Mouse (Mus musculus): ENCODE data around the gene Tinf2. TPM values are rescaled to one million over a fixed set of nuclear protein-coding genes. Genes with fewer than 3 reads are reported as not detected.
A peak's percentile ranks its signal among the peaks of the same experiment; 100 is the strongest.

Gene Tinf2
- polyA plus RNA-seq, 1 experiment, result 11.1 TPM

DNA sequence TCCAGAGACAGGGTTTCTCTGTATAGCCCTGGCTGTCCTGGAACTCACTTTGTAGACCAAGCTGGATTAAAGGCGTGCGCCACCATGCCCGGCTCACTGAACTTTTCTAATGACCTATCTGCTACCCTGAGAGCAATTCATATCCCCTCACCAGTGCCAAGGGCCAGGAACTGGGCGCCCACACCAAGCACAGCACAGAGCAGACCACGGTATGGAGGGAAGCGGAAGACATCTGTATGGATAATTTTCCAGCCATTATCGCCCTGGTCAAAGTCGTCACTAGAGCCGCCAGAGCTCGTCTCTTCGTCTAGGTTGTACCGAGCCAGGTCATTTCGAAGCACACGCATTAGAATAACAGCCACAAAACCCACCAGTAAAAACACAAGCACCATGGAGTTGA, 40.8 kb downstream of the Tinf2 start:
- H3K27ac ChIP-seq (ENCODE audit: insufficient read depth, low read depth, low read length), result no peak overlapping the region
- peaks cover 34% of the 10 kb centered on the region for H3K36me3 ChIP-seq (ENCODE audit: control insufficient read depth, insufficient read depth, low read length)
- 96% methylated on average over 14 of the region's 14 CpGs for WGBS
- TF ChIP-seq POLR2A (IDR thresholded peaks at IDR 0.05; ENCODE audit: low read depth, low read length) (no peak), CTCF (IDR thresholded peaks at IDR 0.05; ENCODE audit: extremely low read depth, insufficient read length, insufficient replicate concordance, low read depth, low read length) (no peak)
- no peaks in the 10 kb centered on the region for H3K27me3 ChIP-seq (ENCODE audit: control insufficient read depth, insufficient read depth, low read length)
- H3K4me1 ChIP-seq (ENCODE audit: control insufficient read depth, insufficient read depth, insufficient read length, low read length), result peaks cover 11% of the 10 kb centered on the region; the same call in 1 of the 2 replicates
- no peak overlapping the region for H3K4me3 ChIP-seq (ENCODE audit: low read depth, low read length)

DNA sequence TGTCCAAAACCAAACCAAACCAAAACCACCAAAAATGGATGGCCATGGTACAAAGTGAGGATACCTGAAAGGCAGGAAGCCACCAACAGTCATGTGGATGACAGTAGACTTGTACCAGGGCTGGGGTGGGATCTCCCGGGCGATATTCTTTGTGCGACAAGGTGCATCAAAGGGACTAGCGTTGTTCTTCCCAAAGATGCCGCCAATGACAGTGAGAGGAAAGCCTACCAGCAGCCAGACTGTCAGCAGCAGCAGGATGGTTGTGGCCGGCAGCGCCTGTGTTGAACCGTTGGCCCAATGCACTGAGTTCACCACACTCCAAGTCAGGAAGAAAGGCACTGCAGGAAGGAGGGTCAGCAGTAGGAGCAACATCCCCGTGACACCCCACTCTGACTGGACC, 43.8 kb downstream of the Tinf2 start, which contains the start of gene Gm49378:
Gene Gm49378 (minus strand): TSS at position 101 of the 400 bp plus-strand sequence.
- no peak for TF ChIP-seq POLR2A (IDR thresholded peaks at IDR 0.05; ENCODE audit: low read depth, low read length)
- TF ChIP-seq CTCF (IDR thresholded peaks at IDR 0.05; ENCODE audit: extremely low read depth, insufficient read length, insufficient replicate concordance, low read depth, low read length), result no peak
- WGBS, result 95% methylated on average over 9 of the region's 9 CpGs
- no peak within 1 kb of the TSS for H3K4me3 ChIP-seq (ENCODE audit: low read depth, low read length)
- H3K27me3 ChIP-seq (ENCODE audit: control insufficient read depth, insufficient read depth, low read length), result no peaks in the 10 kb centered on the region
- peaks cover 7% of the 10 kb centered on the region for H3K4me1 ChIP-seq (ENCODE audit: control insufficient read depth, insufficient read depth, insufficient read length, low read length)
- peaks cover 41% of the 10 kb centered on the region for H3K36me3 ChIP-seq (ENCODE audit: control insufficient read depth, insufficient read depth, low read length)
- H3K27ac ChIP-seq (ENCODE audit: insufficient read depth, low read depth, low read length), result no peak within 1 kb of the TSS

DNA sequence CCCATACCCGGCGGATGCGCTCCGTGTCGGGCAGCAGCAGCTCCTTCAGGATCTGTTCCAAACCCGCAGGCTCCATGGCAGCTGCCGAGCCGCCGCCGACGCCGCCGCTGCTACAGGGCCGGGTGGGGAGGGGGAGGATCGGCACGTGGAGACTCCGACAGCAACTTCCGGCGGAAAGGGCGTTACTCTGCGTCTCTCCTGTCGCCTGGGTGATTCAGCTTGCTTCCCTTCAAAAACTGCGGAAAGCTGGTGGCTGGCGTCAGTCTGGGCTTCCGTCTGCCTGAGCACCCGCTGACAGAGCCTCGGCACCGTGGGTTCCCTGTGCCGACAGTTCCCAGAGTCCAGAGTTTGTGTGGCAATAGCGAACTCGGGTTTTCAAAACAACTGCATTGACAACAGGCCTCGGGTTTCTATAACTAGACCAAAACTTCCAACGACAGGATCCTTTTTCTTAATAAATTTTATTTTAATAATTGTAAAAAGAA, 46.1 kb downstream of the Tinf2 start, which contains the start of gene Ipo4:
Gene Ipo4 (minus strand): TSS at position 435 of the 485 bp plus-strand sequence.
- Histone ChIP-seq H3K4me1 (ENCODE audit: control insufficient read depth, insufficient read depth, insufficient read length, low read length) (peaks cover 2% of the 10 kb centered on the region; the same call in 1 of the 2 replicates), H3K36me3 (ENCODE audit: control insufficient read depth, insufficient read depth, low read length) (peaks cover 45% of the 10 kb centered on the region), H3K4me3 (ENCODE audit: low read depth, low read length) (peak within 1 kb of the TSS; percentile 73), H3K27ac (ENCODE audit: insufficient read depth, low read depth, low read length) (no peak within 1 kb of the TSS; the same call in 1 of the 2 replicates), H3K27me3 (ENCODE audit: control insufficient read depth, insufficient read depth, low read length) (no peaks in the 10 kb centered on the region)
- 1% methylated on average over 33 of the region's 33 CpGs for WGBS
- peak; percentile 54; the same call in 1 of the 2 replicates for TF ChIP-seq POLR2A (IDR thresholded peaks at IDR 0.05; ENCODE audit: low read depth, low read length)
- no peak for TF ChIP-seq CTCF (IDR thresholded peaks at IDR 0.05; ENCODE audit: extremely low read depth, insufficient read length, insufficient replicate concordance, low read depth, low read length)

DNA sequence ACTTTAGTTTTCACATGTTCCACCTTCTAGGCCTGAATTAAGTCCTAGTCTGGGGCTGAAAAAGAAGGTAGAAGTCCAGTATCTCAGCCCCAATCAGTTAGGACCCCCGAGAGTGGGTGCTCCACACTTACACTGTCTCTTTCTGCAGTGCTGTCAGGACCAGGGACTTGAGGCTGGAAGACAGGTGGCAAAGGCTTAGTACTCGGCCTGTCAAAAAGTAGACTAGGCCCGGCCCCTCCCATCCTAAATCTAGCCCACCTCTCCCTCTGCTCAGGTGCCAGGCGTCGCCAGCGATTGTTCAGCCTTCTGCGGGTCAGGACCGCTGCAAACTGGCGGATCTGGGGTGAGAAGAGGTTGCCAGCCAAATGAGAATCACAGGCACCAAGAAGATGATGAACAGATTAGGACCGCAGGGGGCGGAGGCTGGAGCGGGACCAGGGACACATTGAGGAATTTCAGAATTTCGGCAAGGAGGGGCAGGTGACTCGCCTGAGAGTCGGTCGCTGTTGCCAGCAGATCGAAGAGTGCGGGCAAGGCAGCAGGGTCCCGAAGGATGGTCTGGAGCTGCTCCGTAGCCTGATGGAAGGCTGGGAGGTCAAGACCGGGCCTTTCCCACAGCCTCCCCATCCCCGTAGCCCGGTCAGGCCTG, 46.6 kb downstream of the Tinf2 start:
- TF ChIP-seq CTCF (IDR thresholded peaks at IDR 0.05; ENCODE audit: extremely low read depth, insufficient read length, insufficient replicate concordance, low read depth, low read length) (no peak), POLR2A (IDR thresholded peaks at IDR 0.05; ENCODE audit: low read depth, low read length) (no peak)
- no peaks in the 10 kb centered on the region for H3K27me3 ChIP-seq (ENCODE audit: control insufficient read depth, insufficient read depth, low read length)
- H3K4me3 ChIP-seq (ENCODE audit: low read depth, low read length), result peak overlapping the region; percentile 73
- H3K36me3 ChIP-seq (ENCODE audit: control insufficient read depth, insufficient read depth, low read length), result peaks cover 41% of the 10 kb centered on the region
- no peak overlapping the region; the same call in 1 of the 2 replicates for H3K27ac ChIP-seq (ENCODE audit: insufficient read depth, low read depth, low read length)
- peaks cover 4% of the 10 kb centered on the region for H3K4me1 ChIP-seq (ENCODE audit: control insufficient read depth, insufficient read depth, insufficient read length, low read length)
- 3% methylated on average over 23 of the region's 23 CpGs for WGBS

DNA sequence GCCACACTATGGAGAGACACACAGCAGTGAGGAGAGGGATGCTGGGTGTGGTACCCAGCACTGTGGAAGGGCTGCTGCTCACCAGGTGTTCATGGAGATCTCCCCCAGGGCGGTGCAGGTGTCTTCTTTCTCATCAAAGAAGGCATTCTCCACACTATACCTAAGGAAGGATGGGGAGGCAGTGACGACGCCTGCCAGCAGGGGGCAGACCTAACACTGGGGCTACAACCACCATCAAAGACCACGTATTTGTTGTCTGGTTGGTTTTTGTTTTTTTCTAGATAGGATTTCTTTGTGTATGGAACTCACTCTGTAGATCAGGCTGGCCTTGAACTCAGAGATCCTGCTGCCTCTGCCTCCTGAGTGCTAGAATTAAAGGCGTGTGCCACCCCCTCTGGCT, 52.3 kb downstream of the Tinf2 start:
- Histone ChIP-seq H3K27me3 (ENCODE audit: control insufficient read depth, insufficient read depth, low read length) (no peaks in the 10 kb centered on the region), H3K4me1 (ENCODE audit: control insufficient read depth, insufficient read depth, insufficient read length, low read length) (peaks cover 15% of the 10 kb centered on the region), H3K4me3 (ENCODE audit: low read depth, low read length) (no peak overlapping the region), H3K27ac (ENCODE audit: insufficient read depth, low read depth, low read length) (no peak overlapping the region), H3K36me3 (ENCODE audit: control insufficient read depth, insufficient read depth, low read length) (peaks cover 51% of the 10 kb centered on the region)
- TF ChIP-seq CTCF (IDR thresholded peaks at IDR 0.05; ENCODE audit: extremely low read depth, insufficient read length, insufficient replicate concordance, low read depth, low read length) (peak; percentile 73; the same call in 1 of the 2 replicates), POLR2A (IDR thresholded peaks at IDR 0.05; ENCODE audit: low read depth, low read length) (no peak)
- WGBS, result 32% methylated on average over 5 of the region's 5 CpGs

DNA sequence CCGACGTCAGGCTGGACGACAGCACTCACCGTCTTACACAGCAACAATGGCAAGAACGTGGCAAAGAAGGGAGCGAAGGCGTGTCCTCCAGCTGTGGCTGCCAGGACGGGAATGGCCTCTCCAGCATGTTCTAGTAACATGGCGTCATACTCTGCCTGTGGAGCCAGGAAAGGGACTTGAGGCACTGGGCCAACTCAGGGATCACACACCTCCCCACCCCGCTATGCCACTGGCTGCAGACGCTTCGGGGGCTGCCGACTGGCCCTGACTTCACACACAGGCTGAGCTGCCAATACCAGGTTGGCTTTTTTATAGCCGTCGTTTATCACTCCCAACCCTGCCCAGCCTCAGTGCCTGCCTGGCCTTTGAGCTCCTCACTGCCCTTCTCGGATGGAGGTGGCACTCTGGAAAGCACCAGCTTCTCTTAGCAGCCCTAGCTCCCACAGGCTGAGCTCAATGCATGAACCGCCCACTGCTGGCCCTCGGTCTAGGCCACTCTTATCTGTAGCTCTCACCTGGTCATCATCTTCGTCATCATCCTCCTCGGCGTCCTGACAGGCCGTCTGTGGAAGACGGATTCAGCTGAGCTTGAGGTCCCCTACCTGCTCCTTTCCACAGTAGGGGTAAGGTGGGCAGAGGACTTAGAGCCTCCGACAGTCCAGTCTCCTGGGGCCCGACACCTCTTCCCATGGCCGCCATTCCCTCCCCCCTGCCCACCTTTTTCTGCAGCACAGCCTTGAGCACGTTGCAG, 53.4 kb downstream of the Tinf2 start:
- Histone ChIP-seq H3K36me3 (ENCODE audit: control insufficient read depth, insufficient read depth, low read length) (peaks cover 52% of the 10 kb centered on the region), H3K27me3 (ENCODE audit: control insufficient read depth, insufficient read depth, low read length) (no peaks in the 10 kb centered on the region), H3K4me1 (ENCODE audit: control insufficient read depth, insufficient read depth, insufficient read length, low read length) (peaks cover 15% of the 10 kb centered on the region), H3K4me3 (ENCODE audit: low read depth, low read length) (no peak overlapping the region), H3K27ac (ENCODE audit: insufficient read depth, low read depth, low read length) (peak overlapping the region; percentile 33)
- WGBS, result 73% methylated on average over 27 of the region's 27 CpGs
- TF ChIP-seq POLR2A (IDR thresholded peaks at IDR 0.05; ENCODE audit: low read depth, low read length), result no peak
- no peak; the same call in 1 of the 2 replicates for TF ChIP-seq CTCF (IDR thresholded peaks at IDR 0.05; ENCODE audit: extremely low read depth, insufficient read length, insufficient replicate concordance, low read depth, low read length)

Other genes starting within 250 kb of the Tinf2 start
- 44.8 and 62.5 TPM in 2 replicates for gene Dhrs4, start 203.1 kb downstream of the Tinf2 start, polyA plus RNA-seq (2012; rRNA removed)
- 2.0 and 2.1 TPM in 2 replicates for gene Carmil3, start 191.2 kb downstream of the Tinf2 start, polyA plus RNA-seq (2012; rRNA removed)
- not detected in 2 replicates for gene Cpne6, start 171.4 kb downstream of the Tinf2 start, polyA plus RNA-seq (2012; rRNA removed)
- gene Nrl, start 156.8 kb downstream of the Tinf2 start, polyA plus RNA-seq (2012; rRNA removed), result not detected in 2 replicates
- gene Pck2, start 141.6 kb downstream of the Tinf2 start, polyA plus RNA-seq (2012; rRNA removed), result 19.3 and 21.0 TPM in 2 replicates
- 70.2 and 143 TPM in 2 replicates for gene Dcaf11, start 121.8 kb downstream of the Tinf2 start, polyA plus RNA-seq (2012; rRNA removed)
- gene A730061H03Rik, start 121.4 kb downstream of the Tinf2 start, polyA plus RNA-seq (2012; rRNA removed), result 0.32 TPM in 1 of 2 replicates, not detected in the other
- 0.46 TPM in 1 of 2 replicates, not detected in the other for gene Fitm1, start 106.2 kb downstream of the Tinf2 start, polyA plus RNA-seq (2012; rRNA removed)
- 71.4 and 167 TPM in 2 replicates for gene Psme1, start 103.7 kb downstream of the Tinf2 start, polyA plus RNA-seq (2012; rRNA removed)
- 12.2 and 23.0 TPM in 2 replicates for gene Emc9, start 96.5 kb downstream of the Tinf2 start, polyA plus RNA-seq (2012; rRNA removed)
- gene Psme2, start 90.7 kb downstream of the Tinf2 start, polyA plus RNA-seq (2012; rRNA removed), result 85.3 and 142 TPM in 2 replicates
- gene Rnf31, start 90.1 kb downstream of the Tinf2 start, polyA plus RNA-seq (2012; rRNA removed), result 28.8 and 65.8 TPM in 2 replicates
- gene Irf9, start 78.2 kb downstream of the Tinf2 start, polyA plus RNA-seq (2012; rRNA removed), result 29.3 and 77.6 TPM in 2 replicates
- gene Rec8, start 63.8 kb downstream of the Tinf2 start, polyA plus RNA-seq (2012; rRNA removed), result 8.7 and 19.2 TPM in 2 replicates
- 35.4 and 37.2 TPM in 2 replicates for gene Ipo4, start 45.9 kb downstream of the Tinf2 start, polyA plus RNA-seq (2012; rRNA removed)
- gene Gm49378, start 43.9 kb downstream of the Tinf2 start, polyA plus RNA-seq (2012; rRNA removed), result 8.6 and 9.3 TPM in 2 replicates
- 58.8 and 104 TPM in 2 replicates for gene Tm9sf1, start 38.0 kb downstream of the Tinf2 start, polyA plus RNA-seq (2012; rRNA removed)
- 0.56 and 1.1 TPM in 2 replicates for gene Tssk4, start 31.6 kb downstream of the Tinf2 start, polyA plus RNA-seq (2012; rRNA removed)
- gene Mdp1, start 21.3 kb downstream of the Tinf2 start, polyA plus RNA-seq (2012; rRNA removed), result 17.2 and 23.9 TPM in 2 replicates
- 5.2 and 9.6 TPM in 2 replicates for gene Gmpr2, start 9.9 kb downstream of the Tinf2 start, polyA plus RNA-seq (2012; rRNA removed)
- gene Nedd8, start 9.7 kb downstream of the Tinf2 start, polyA plus RNA-seq (2012; rRNA removed), result 135 and 228 TPM in 2 replicates
- 0.62 and 0.89 TPM in 2 replicates for gene Tgm1, start 32.1 kb upstream of the Tinf2 start, polyA plus RNA-seq (2012; rRNA removed)
- 28.1 and 43.5 TPM in 2 replicates for gene Rabggta, start 40.4 kb upstream of the Tinf2 start, polyA plus RNA-seq (2012; rRNA removed)
- 217 and 223 TPM in 2 replicates for gene Dhrs1, start 63.9 kb upstream of the Tinf2 start, polyA plus RNA-seq (2012; rRNA removed)
- gene Nop9, start 63.9 kb upstream of the Tinf2 start, polyA plus RNA-seq (2012; rRNA removed), result 5.9 and 8.0 TPM in 2 replicates
- gene Cideb, start 76.6 kb upstream of the Tinf2 start, polyA plus RNA-seq (2012; rRNA removed), result 309 and 797 TPM in 2 replicates
- 65.3 and 90.6 TPM in 2 replicates for gene Ltb4r2, start 79.6 kb upstream of the Tinf2 start, polyA plus RNA-seq (2012; rRNA removed)
- gene Ltb4r1, start 84.1 kb upstream of the Tinf2 start, polyA plus RNA-seq (2012; rRNA removed), result 25.3 and 26.4 TPM in 2 replicates
- gene Adcy4, start 102.3 kb upstream of the Tinf2 start, polyA plus RNA-seq (2012; rRNA removed), result 3.3 and 6.1 TPM in 2 replicates
- 24.7 and 42.1 TPM in 2 replicates for gene Ripk3, start 107.0 kb upstream of the Tinf2 start, polyA plus RNA-seq (2012; rRNA removed)
- 5.8 and 7.6 TPM in 2 replicates for gene Nfatc4, start 141.3 kb upstream of the Tinf2 start, polyA plus RNA-seq (2012; rRNA removed)
- gene Nynrin, start 172.2 kb upstream of the Tinf2 start, polyA plus RNA-seq (2012; rRNA removed), result 1.4 and 1.8 TPM in 2 replicates
- gene Cbln3, start 202.6 kb upstream of the Tinf2 start, polyA plus RNA-seq (2012; rRNA removed), result 0.56 and 0.61 TPM in 2 replicates
- gene Khnyn, start 203.1 kb upstream of the Tinf2 start, polyA plus RNA-seq (2012; rRNA removed), result 12.6 and 32.7 TPM in 2 replicates
- 17.8 and 34.0 TPM in 2 replicates for gene Sdr39u1, start 218.5 kb upstream of the Tinf2 start, polyA plus RNA-seq (2012; rRNA removed)

Data from small intestine, adult 2 months (tissue).